Mouse (Mus musculus) ES-E14 (cell line): ENCODE results near the gene Glis2. TPM values are rescaled to one million over a fixed set of nuclear protein-coding genes. Genes with fewer than 3 reads are reported as not detected.

ENCODE experiments used
- DNase-seq: peaks from one replicate; pipeline ENCODE4 v3.0.0-alpha.2; 2013; ENCODE audit warnings: low read depth, low spot score
- H3K27ac ChIP-seq: 2 replicates; pipeline ENCODE4 v1.5.1; 2012; ENCODE audit warnings: low read depth, mild to moderate bottlenecking, low read length, moderate library complexity, mixed read lengths; ENCODE audit not compliant: poor library complexity, insufficient read depth, severe bottlenecking
- H3K36me3 ChIP-seq: 2 replicates; pipeline ENCODE4 v1.6.1; 2012; ENCODE audit warnings: mild to moderate bottlenecking, low read length, moderate library complexity, mixed read lengths; ENCODE audit not compliant: control insufficient read depth, poor library complexity, insufficient read depth, severe bottlenecking
- H3K4me1 ChIP-seq, 2 experiments: fragments of 150-350 bp in 1 of 2; sonication (generic) in 1 of 2; 2 replicates each; pipeline ENCODE4 v1.6.1; 2012; ENCODE audit warnings: low read length in 2 of 2, mild to moderate bottlenecking in 1 of 2, mixed read lengths in 1 of 2; ENCODE audit not compliant: control insufficient read depth in 2 of 2, insufficient read depth in 2 of 2, poor library complexity in 1 of 2
- H3K4me3 ChIP-seq, 2 experiments: fragments of 150-350 bp in 1 of 2; sonication (generic) in 1 of 2; 2 replicates each; pipeline ENCODE4 v1.5.1; 2012; ENCODE audit warnings: low read length in 2 of 2, low read depth in 1 of 2, mild to moderate bottlenecking in 1 of 2, mixed read lengths in 1 of 2; ENCODE audit not compliant: insufficient read depth in 1 of 2, poor library complexity in 1 of 2, severe bottlenecking in 1 of 2
- H3K9ac ChIP-seq: 2 replicates; pipeline ENCODE4 v1.6.1; 2012; ENCODE audit warnings: low read depth, mild to moderate bottlenecking, low read length, mixed read lengths; ENCODE audit not compliant: poor library complexity, insufficient read depth, severe bottlenecking
- H3K9me3 ChIP-seq: fragments of 150-350 bp; sonication (generic); 2 replicates; pipeline ENCODE4 v1.6.1; 2012; ENCODE audit warnings: low read depth, mild to moderate bottlenecking, low read length; ENCODE audit not compliant: control insufficient read depth, insufficient read depth
- CHD2 ChIP-seq: IDR thresholded peaks from 2 replicates; pipeline ENCODE4 v1.6.1; 2014; ENCODE audit warnings: mild to moderate bottlenecking, low read depth, low read length, inconsistent platforms
- HCFC1 ChIP-seq: IDR thresholded peaks from 2 replicates; pipeline ENCODE4 v1.6.1; 2012; ENCODE audit warnings: low read length, inconsistent platforms, borderline replicate concordance; ENCODE audit not compliant: insufficient read depth
- MAFK ChIP-seq: IDR thresholded peaks from 2 replicates; pipeline ENCODE4 v1.6.1; 2014; ENCODE audit warnings: mild to moderate bottlenecking, low read depth, low read length, inconsistent platforms; ENCODE audit not compliant: insufficient read depth
- ZC3H11A ChIP-seq: IDR thresholded peaks from 2 replicates; pipeline ENCODE4 v1.6.1; 2012; ENCODE audit warnings: low read depth, mild to moderate bottlenecking, inconsistent platforms, low read length, borderline replicate concordance
- ZNF384 ChIP-seq: IDR thresholded peaks from 2 replicates; pipeline ENCODE4 v1.6.1; 2012; ENCODE audit warnings: low read depth, low read length, inconsistent platforms
- in situ Hi-C, 2 experiments: fragments of 600-800 bp; cut with MboI; formaldehyde crosslinking; loops; one replicate each; pipeline ENCODE4 v1.15.1; 2025; ENCODE audit warnings: low sequenced_read_pairs in 2 of 2, inconsistent platforms in 1 of 2; ENCODE audit not compliant: unreplicated experiment in 2 of 2
- total RNA-seq: library from RNA; depleted of rRNA; stranded (reverse); fragments of 300-350 nt; gene quantifications from 2 replicates; pipeline ENCODE4 v1.2.3, GENCODE M21; 2012; rRNA removed

The Glis2 gene
- total RNA-seq, 1 experiment = 18.2 TPM

DNA sequence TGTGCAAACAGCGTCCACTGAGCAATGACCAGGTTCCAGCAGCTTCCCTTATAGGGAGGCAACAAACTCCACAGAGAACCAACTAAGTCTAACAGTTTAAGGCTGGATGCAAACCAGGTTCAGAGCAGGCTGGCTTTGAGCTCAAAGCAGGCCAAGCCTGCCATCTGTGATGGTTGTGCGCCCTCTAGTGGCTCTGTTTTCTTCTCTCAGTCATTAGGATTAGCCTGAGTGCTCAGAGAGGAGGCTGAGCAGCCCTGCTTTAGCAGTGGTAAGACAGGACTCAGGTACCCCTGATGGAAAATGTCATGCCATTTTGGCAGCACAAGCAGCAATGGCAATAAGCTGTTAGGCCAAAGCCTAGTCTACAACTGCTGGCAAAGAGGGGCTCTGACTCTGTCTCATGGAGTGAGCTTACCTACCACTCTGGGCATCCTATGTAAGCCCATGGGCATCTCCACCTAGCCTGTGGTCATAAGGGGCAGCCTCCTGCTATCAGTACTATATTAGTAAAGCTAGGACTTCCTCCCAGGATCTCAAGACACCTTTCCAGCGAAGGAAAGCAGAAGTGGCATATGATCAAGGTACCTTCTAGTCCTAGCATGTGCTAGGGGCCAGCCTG is 72.8 kb downstream of the Glis2 start:
- Histone ChIP-seq H3K9me3 (no peaks in the 10 kb centered on the region), H3K36me3 (peaks cover 8% of the 10 kb centered on the region; the same call in 1 of the 2 replicates), H3K4me3 (no peak overlapping the region), H3K27ac (no peak overlapping the region), H3K4me1 (peaks cover 0 to 4% of the 10 kb centered on the region in 2 experiments; a peak in 1 of 4 replicates), H3K9ac (no peak overlapping the region)
- in situ Hi-C loops = loop anchor here in 1 of 2 experiments (5.0 kb wide), 1 partner anchor 35 kb away; no protein-coding TSS in a partner anchor
- peak; percentile 80 for DNase-seq
- TF ChIP-seq HCFC1 (no peak), ZC3H11A (peak; percentile 80; the same call in 1 of the 2 replicates)

DNA sequence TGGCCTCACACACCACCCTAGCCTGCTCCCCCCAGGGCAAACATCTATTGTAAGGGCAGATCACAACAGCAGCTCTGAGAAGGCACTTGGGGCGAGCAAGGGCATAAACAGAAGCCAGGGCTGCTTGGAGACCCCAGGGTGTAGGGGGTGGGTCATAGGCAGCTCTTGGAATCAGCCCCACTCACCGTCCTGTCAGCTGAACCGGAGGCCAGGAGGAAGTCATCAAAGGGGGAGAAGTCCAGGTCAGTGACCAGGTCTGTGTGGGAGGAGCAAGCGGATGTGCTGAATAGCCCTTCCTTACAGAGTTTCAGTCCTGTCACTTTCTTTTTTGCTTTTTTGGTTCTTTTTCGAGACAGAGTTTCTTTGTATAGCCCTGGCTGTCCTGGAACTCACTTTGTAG is 75.8 kb downstream of the Glis2 start:
- TF ChIP-seq HCFC1 (no peak), ZC3H11A (no peak)
- Histone ChIP-seq H3K4me3 (no peak overlapping the region), H3K4me1 (no peaks in the 10 kb centered on the region), H3K9me3 (no peaks in the 10 kb centered on the region), H3K27ac (no peak overlapping the region), H3K36me3 (peaks cover 13% of the 10 kb centered on the region; the same call in 1 of the 2 replicates), H3K9ac (no peak overlapping the region)
- in situ Hi-C loops = no loop called here
- no peak for DNase-seq

- TF ChIP-seq ZNF384 = no peak
- TF ChIP-seq CHD2 = no peak
- TF ChIP-seq ZC3H11A = no peak
- TF ChIP-seq HCFC1 = no peak
- no peak for TF ChIP-seq MAFK
- peaks cover 21% of the 10 kb centered on the region for H3K36me3 ChIP-seq
- no peak overlapping the region for H3K27ac ChIP-seq
- in situ Hi-C loops = no loop called here
- H3K4me3 ChIP-seq = no peak overlapping the region
- H3K4me1 ChIP-seq = no peaks in the 10 kb centered on the region
- H3K9me3 ChIP-seq = no peaks in the 10 kb centered on the region
- no peak for DNase-seq
- H3K9ac ChIP-seq = no peak overlapping the region
These were observed 79.6 kb downstream of the Glis2 start for GRCm38 (mm10) chr16:4674091-4674490.

Other genes with a start within 250 kb of the Glis2 start
- gene Adcy9, start 174.2 kb upstream of the Glis2 start, total RNA-seq = 5.2 and 8.4 TPM in 2 replicates
- 24.0 and 28.0 TPM in 2 replicates for gene Srl, start 52.9 kb upstream of the Glis2 start, total RNA-seq
- gene Tfap4, start 34.9 kb upstream of the Glis2 start, total RNA-seq = 15.4 and 19.0 TPM in 2 replicates
- gene Pam16, start 30.3 kb downstream of the Glis2 start, total RNA-seq = 127 and 131 TPM in 2 replicates
- 8.7 and 11.2 TPM in 2 replicates for gene Vasn, start 45.2 kb downstream of the Glis2 start, total RNA-seq
- gene Dnaja3, start 45.3 kb downstream of the Glis2 start, total RNA-seq = 45.5 and 53.2 TPM in 2 replicates
- gene Coro7, start 85.1 kb downstream of the Glis2 start, total RNA-seq = 14.4 and 21.3 TPM in 2 replicates
- 35.2 and 43.5 TPM in 2 replicates for gene Nmral1, start 124.6 kb downstream of the Glis2 start, total RNA-seq
- gene Hmox2, start 131.6 kb downstream of the Glis2 start, total RNA-seq = 26.2 and 36.1 TPM in 2 replicates
- 27.1 and 35.1 TPM in 2 replicates for gene Cdip1, start 195.6 kb downstream of the Glis2 start, total RNA-seq
- gene 4930562C15Rik, start 240.7 kb downstream of the Glis2 start, total RNA-seq = 0.09 and 0.21 TPM in 2 replicates